Mouse (Mus musculus) liver, postnatal 0 days (tissue): ENCODE results near the gene Dst.

ENCODE experiments used
- CTCF ChIP-seq: sonication (generic); IDR thresholded peaks from 2 replicates; pipeline ENCODE4 v1.5.1; 2016; ENCODE audit warnings: antibody characterized with exemption, low read depth
- EP300 ChIP-seq: IDR thresholded peaks from 2 replicates; pipeline ENCODE4 v1.6.1; 2016; ENCODE audit warnings: antibody characterized with exemption, low read depth, mild to moderate bottlenecking

DNA sequence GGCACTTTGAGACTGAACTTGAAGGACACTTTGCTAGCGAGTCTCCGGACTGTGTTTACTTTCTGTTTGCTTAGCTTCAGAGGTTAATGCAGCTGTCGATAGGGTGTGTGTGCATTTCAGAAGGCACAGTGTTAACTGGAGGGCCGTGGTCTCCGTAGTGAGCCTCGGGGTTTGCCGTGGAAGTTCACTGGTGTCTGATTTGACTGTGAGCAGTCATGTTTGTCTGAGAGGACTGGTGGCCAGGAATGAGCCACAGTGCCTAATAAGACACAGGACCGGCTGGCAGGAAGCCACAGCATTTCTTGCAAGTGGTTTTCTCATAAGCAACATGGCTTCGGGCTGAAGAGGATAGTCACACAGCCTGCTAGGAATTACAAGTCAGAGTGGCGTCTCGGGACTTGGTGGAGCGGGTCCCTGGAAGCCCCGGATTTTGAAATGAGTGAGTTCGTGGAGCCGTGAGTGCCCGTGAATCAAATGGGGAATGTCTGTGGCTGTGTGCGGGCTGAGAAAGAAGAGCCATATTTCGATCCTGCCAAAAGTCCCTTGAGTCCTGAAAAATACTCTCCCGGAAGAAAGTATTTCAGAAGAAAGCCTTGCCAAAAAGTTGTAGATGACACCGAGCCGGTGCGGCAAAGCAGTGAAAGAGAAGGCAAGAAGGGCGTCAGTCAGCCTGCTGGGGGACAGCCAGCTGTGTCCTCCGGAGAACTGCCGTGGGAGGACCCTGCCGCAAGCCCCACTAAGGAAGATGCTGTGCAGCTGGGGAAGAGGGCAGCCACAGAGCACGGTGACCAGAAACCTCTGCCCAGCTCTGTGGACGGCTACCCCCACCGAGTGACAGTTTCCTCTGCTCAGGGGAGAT is 213.4 kb downstream of the Dst start:
- TF ChIP-seq CTCF (no peak), EP300 (no peak)
